Mouse (Mus musculus) layer of hippocampus, adult 9-11 months (tissue): ENCODE data around the gene B4gat1.
"Not testable (repeated sequence)": the region's sequence is repeated elsewhere in the genome, so short reads cannot be mapped to it uniquely, and the experiment has no call there.

Experiments
- DNase-seq: peaks from one replicate; pipeline ENCODE4 v3.0.0; 2022

B4gat1 gene

GRCm38 (mm10) chr19:5086533-5086932 is 47.9 kb downstream of the B4gat1 start:
- DNase-seq: not testable (repeated sequence)

- peak; percentile 99 for DNase-seq
Observed at GRCm38 (mm10) chr19:5087884-5088728, 49.5 kb downstream of the B4gat1 start, which contains the start of gene Yif1a. Gene Yif1a, plus strand, starts transcription at chr19:5088538.

GRCm38 (mm10) chr19:5089324-5089723 is 50.7 kb downstream of the B4gat1 start:
- DNase-seq: no peak
